ENCODE assay signal across 8 mouse cellular contexts in genomic region chr17:29397480-29398433, GRCm38 (mm10). TPM values are rescaled to one million over a fixed set of nuclear protein-coding genes. Genes with fewer than 3 reads are reported as not detected.
DNase-seq lines count a peak whose midpoint lies in the region; ATAC-seq and TF ChIP-seq lines count a peak whose summit lies in the region.

No protein-coding gene starts in this region.

- peak; percentile 77 for DNase-seq in heart, postnatal 0 days (ENCODE audit: low spot score)
- DNase-seq in kidney, postnatal 25 days, result peak; percentile 87 to 93
- DNase-seq in lung, postnatal 25 days (ENCODE audit: low spot score), result peak; percentile 88
- peak; percentile 91 for DNase-seq in retina, postnatal 1 day
- DNase-seq in urinary bladder, postnatal 10 days (ENCODE audit: low spot score), result peak; percentile 31

- no peak for TF ChIP-seq CTCF in ES-Bruce4 (IDR thresholded peaks at IDR 0.05; ENCODE audit: low read depth, low read length)
- TF ChIP-seq CTCF in heart, postnatal 0 days (IDR thresholded peaks at IDR 0.05; ENCODE audit: low read depth), result peak; percentile 17; the same call in 1 of the 2 replicates

- H3K4me3 ChIP-seq in ES-Bruce4 (ENCODE audit: low read depth, low read length), result peak overlapping the region; percentile 36
- peak overlapping the region; percentile 36 for H3K4me3 ChIP-seq in brown adipose tissue, adult 24 weeks (ENCODE audit: insufficient read depth, low read depth, low read length)
- peak overlapping the region; percentile 22 for H3K4me3 ChIP-seq in heart, postnatal 0 days (ENCODE audit: low read depth, low read length)

- H3K36me3 ChIP-seq in ES-Bruce4 (ENCODE audit: control insufficient read depth, insufficient read depth, low read length, poor library complexity, severe bottlenecking), result no peaks in the 10 kb centered on the region
- no peaks in the 10 kb centered on the region for H3K36me3 ChIP-seq in heart, postnatal 0 days (replicated peaks; ENCODE audit: control insufficient read depth, insufficient read depth, low read length)

- TF ChIP-seq POLR2A in ES-Bruce4 (IDR thresholded peaks at IDR 0.05; ENCODE audit: insufficient read depth, low read length), result no peak

- WGBS in heart, postnatal 0 days, result 2% methylated on average over 27 of the region's 27 CpGs

- peak; percentile 67 for ATAC-seq in erythroid progenitor cell, adult 5-6 weeks (replicated peaks; ENCODE audit: low FRiP score, poor library complexity, severe bottlenecking)
- peak; percentile 68 for ATAC-seq in heart, postnatal 0 days (ENCODE audit: insufficient read depth, low read depth)

- no peak overlapping the region for H3K27ac ChIP-seq in ES-Bruce4 (ENCODE audit: insufficient read depth, low read length)
- H3K27ac ChIP-seq in brown adipose tissue, adult 24 weeks (replicated peaks; ENCODE audit: low read depth, low read length), result no peak overlapping the region
- peak overlapping the region; percentile 52 for H3K27ac ChIP-seq in heart, postnatal 0 days (ENCODE audit: low read depth)

- no peaks in the 10 kb centered on the region for H3K9me3 ChIP-seq in ES-Bruce4 (replicated peaks; ENCODE audit: control insufficient read depth, insufficient read depth, low read length, poor library complexity, severe bottlenecking)
- no peaks in the 10 kb centered on the region for H3K9me3 ChIP-seq in heart, postnatal 0 days (replicated peaks; ENCODE audit: control insufficient read depth, low read length)

- no peaks in the 10 kb centered on the region for H3K27me3 ChIP-seq in ES-Bruce4 (ENCODE audit: control insufficient read depth, insufficient read depth, low read length, poor library complexity, severe bottlenecking)
- H3K27me3 ChIP-seq in heart, postnatal 0 days (ENCODE audit: control insufficient read depth, insufficient read depth, low read length), result no peaks in the 10 kb centered on the region

- peak; percentile 97 for TF ChIP-seq EP300 in ES-Bruce4 (IDR thresholded peaks at IDR 0.05; ENCODE audit: insufficient read depth, low read depth, low read length)
- no peak for TF ChIP-seq EP300 in heart, postnatal 0 days (IDR thresholded peaks at IDR 0.05; ENCODE audit: low read depth)

- peak overlapping the region; percentile 8; the same call in 1 of the 2 replicates for H3K9ac ChIP-seq in ES-Bruce4 (ENCODE audit: low read depth, poor library complexity, severe bottlenecking)
- no peak overlapping the region for H3K9ac ChIP-seq in heart, postnatal 0 days (replicated peaks; ENCODE audit: low read depth, low read length)

- H3K4me1 ChIP-seq in ES-Bruce4 (ENCODE audit: control insufficient read depth, insufficient read depth, low read length), result peaks cover 11% of the 10 kb centered on the region
- H3K4me1 ChIP-seq in brown adipose tissue, adult 24 weeks (ENCODE audit: control insufficient read depth, insufficient read depth, insufficient read length, low read length), result peaks cover 17% of the 10 kb centered on the region
- peaks cover 27% of the 10 kb centered on the region for H3K4me1 ChIP-seq in heart, postnatal 0 days (ENCODE audit: control insufficient read depth, insufficient read depth)

- H3K4me2 ChIP-seq in heart, postnatal 0 days (ENCODE audit: low read depth, low read length), result peak overlapping the region; percentile 63

RNA-seq across cellular contexts. Expression of gene Fgd2, which starts 37.0 kb away (rescaled TPM):
- 4.6 and 5.1 TPM in 2 replicates for polyA plus RNA-seq in ES-Bruce4 (2011; ENCODE audit: insufficient read depth, insufficient read length, low read depth, missing spikeins)
- polyA plus RNA-seq in brown adipose tissue, adult 24 weeks (2012; ENCODE audit: insufficient read depth, insufficient read length, missing spikeins), result 2.1 and 3.4 TPM in 2 replicates
- 4.0 and 6.3 TPM in 2 replicates for total RNA-seq in erythroid progenitor cell, adult 5-6 weeks (2015; ENCODE audit: low replicate concordance)
- 0.98 and 5.0 TPM in 2 replicates for total RNA-seq in erythroid progenitor cell, adult 5-6 weeks (2017; ENCODE audit: low replicate concordance)
- 1.4 and 6.3 TPM in 2 replicates for total RNA-seq in heart, postnatal 0 days (2014; rRNA removed; ENCODE audit: low replicate concordance)
- polyA plus RNA-seq in heart, postnatal 0 days (2015; fragmentation: Nextera tagmentation; extraction: Ambion mirVana), result 1.6 and 2.3 TPM in 2 replicates

RNA-seq across cellular contexts. Expression of gene Mtch1, which starts 50.0 kb away (rescaled TPM):
- polyA plus RNA-seq in ES-Bruce4 (2011; ENCODE audit: insufficient read depth, insufficient read length, low read depth, missing spikeins), result 129 and 134 TPM in 2 replicates
- 261 and 305 TPM in 2 replicates for polyA plus RNA-seq in brown adipose tissue, adult 24 weeks (2012; ENCODE audit: insufficient read depth, insufficient read length, missing spikeins)
- total RNA-seq in erythroid progenitor cell, adult 5-6 weeks (2015; ENCODE audit: low replicate concordance), result 32.1 and 42.3 TPM in 2 replicates
- total RNA-seq in erythroid progenitor cell, adult 5-6 weeks (2017; ENCODE audit: low replicate concordance), result 12.3 and 31.1 TPM in 2 replicates
- 357 and 380 TPM in 2 replicates for total RNA-seq in heart, postnatal 0 days (2014; rRNA removed; ENCODE audit: low replicate concordance)
- 208 and 209 TPM in 2 replicates for polyA plus RNA-seq in heart, postnatal 0 days (2015; fragmentation: Nextera tagmentation; extraction: Ambion mirVana)

Comparison
In these comparisons a context has a peak if more than half of its experiments do, and no peak if none do; other contexts are left out.
1. DNase-seq: peak in every context shown above with its lines; median percentile 91 in retina, postnatal 1 day; 90 in kidney, postnatal 25 days; 88 in lung, postnatal 25 days; 77 in heart, postnatal 0 days; 31 in urinary bladder, postnatal 10 days.